Mouse (Mus musculus) heart, embryonic 11.5 days (tissue): Measurements from ENCODE around the gene Bsn. TPM values are rescaled to one million over a fixed set of nuclear protein-coding genes. Genes with fewer than 3 reads are reported as not detected.
A peak's percentile ranks its signal among the peaks of the same experiment; 100 is the strongest.

Experiments
- ATAC-seq: fragments of 200-750 bp; cut with Nextera tagmentation; replicated peaks from 2 replicates; pipeline ENCODE4 v1.8.0; 2017; ENCODE audit warnings: moderate library complexity; ENCODE audit not compliant: insufficient number of reproducible peaks, low FRiP score, low TSS enrichment
- H3K27ac ChIP-seq: fragments of 300-500 bp; sonication (generic); 2 replicates; pipeline ENCODE4 v1.5.1; 2014; ENCODE audit warnings: mild to moderate bottlenecking, low read depth, low read length
- H3K27me3 ChIP-seq: fragments of 300-500 bp; sonication (generic); 2 replicates; pipeline ENCODE4 v1.6.1; 2014; ENCODE audit warnings: mild to moderate bottlenecking, low read length, mixed read lengths; ENCODE audit not compliant: control insufficient read depth, insufficient read depth
- H3K36me3 ChIP-seq: fragments of 300-500 bp; sonication (generic); 2 replicates; pipeline ENCODE4 v1.6.1; 2014; ENCODE audit warnings: mild to moderate bottlenecking, low read length, moderate library complexity, mixed read lengths; ENCODE audit not compliant: control insufficient read depth, insufficient read depth
- H3K4me1 ChIP-seq: fragments of 300-500 bp; sonication (generic); 2 replicates; pipeline ENCODE4 v1.6.1; 2014; ENCODE audit warnings: low read length; ENCODE audit not compliant: control insufficient read depth, insufficient read depth
- H3K4me2 ChIP-seq: fragments of 300-500 bp; sonication (generic); 2 replicates; pipeline ENCODE4 v1.6.1; 2014; ENCODE audit warnings: mild to moderate bottlenecking, moderate library complexity
- H3K4me3 ChIP-seq: fragments of 300-500 bp; sonication (generic); 2 replicates; pipeline ENCODE4 v1.5.1; 2014; ENCODE audit warnings: low read depth, low read length
- H3K9ac ChIP-seq: fragments of 300-500 bp; sonication (generic); 2 replicates; pipeline ENCODE4 v1.6.1; 2014; ENCODE audit warnings: mild to moderate bottlenecking, low read depth, low read length, moderate library complexity
- H3K9me3 ChIP-seq: fragments of 300-500 bp; sonication (generic); replicated peaks from 2 replicates; pipeline ENCODE4 v1.6.1; 2016; ENCODE audit warnings: low read length; ENCODE audit not compliant: control insufficient read depth
- WGBS: fragments of 180-500 bp; shearing (Covaris S2); extraction: QIAGEN DNeasy Blood & Tissue Kit; methylation state at CpG from one replicate; pipeline ENCODE4 v1.1.7; 2014; ENCODE audit not compliant: insufficient replicate concordance; 5-methylcytosine and 5-hydroxymethylcytosine counted together
- polyA plus RNA-seq: library from polyadenylated mRNA; unstranded; fragments of >200 nt; fragmentation: Nextera tagmentation; extraction: Ambion mirVana; gene quantifications from 2 replicates; pipeline ENCODE4 v1.2.1, GENCODE M21; 2014

The Bsn gene
- polyA plus RNA-seq, 1 experiment from 2014 or later: 0.77 TPM

- Histone ChIP-seq H3K36me3 (no peaks in the 10 kb centered on the region), H3K4me2 (peak overlapping the region; percentile 80), H3K4me3 (peak overlapping the region; percentile 38), H3K9ac (peak overlapping the region; percentile 12; the same call in 1 of the 2 replicates), H3K27me3 (peaks cover 28% of the 10 kb centered on the region), H3K4me1 (peaks cover 26% of the 10 kb centered on the region), H3K27ac (peak overlapping the region; percentile 4; the same call in 1 of the 2 replicates), H3K9me3 (no peaks in the 10 kb centered on the region)
- ATAC-seq: no peak
- 72% methylated on average over 16 of the region's 16 CpGs for WGBS
These were observed 80.0 kb downstream of the Bsn start for GRCm38 (mm10) chr9:108110160-108110559.

GRCm38 (mm10) chr9:108107867-108108266 lies 82.3 kb downstream of the Bsn start:
- Histone ChIP-seq H3K4me3 (no peak overlapping the region), H3K27ac (no peak overlapping the region), H3K9ac (no peak overlapping the region), H3K36me3 (no peaks in the 10 kb centered on the region), H3K4me1 (peaks cover 32% of the 10 kb centered on the region), H3K27me3 (peaks cover 13% of the 10 kb centered on the region), H3K9me3 (no peaks in the 10 kb centered on the region), H3K4me2 (no peak overlapping the region)
- 91% methylated on average over 16 of the region's 16 CpGs for WGBS
- ATAC-seq: no peak

- no peak for ATAC-seq
- Histone ChIP-seq H3K4me3 (no peak overlapping the region), H3K36me3 (no peaks in the 10 kb centered on the region), H3K9me3 (no peaks in the 10 kb centered on the region), H3K27ac (no peak overlapping the region), H3K9ac (no peak overlapping the region), H3K4me1 (peaks cover 26% of the 10 kb centered on the region), H3K4me2 (no peak overlapping the region), H3K27me3 (peaks cover 9% of the 10 kb centered on the region)
- WGBS: 81% methylated on average over 23 of the region's 23 CpGs
These were observed 84.1 kb downstream of the Bsn start for GRCm38 (mm10) chr9:108106090-108106489.

GRCm38 (mm10) chr9:108105549-108105863 lies 84.7 kb downstream of the Bsn start:
- Histone ChIP-seq H3K36me3 (no peaks in the 10 kb centered on the region), H3K4me3 (no peak overlapping the region), H3K4me2 (no peak overlapping the region), H3K9ac (no peak overlapping the region), H3K9me3 (no peaks in the 10 kb centered on the region), H3K27me3 (peaks cover 4% of the 10 kb centered on the region; the same call in 1 of the 2 replicates), H3K27ac (no peak overlapping the region), H3K4me1 (peaks cover 20% of the 10 kb centered on the region)
- no peak for ATAC-seq
- 81% methylated on average over 12 of the region's 12 CpGs for WGBS

GRCm38 (mm10) chr9:108104766-108105548 lies 85.2 kb downstream of the Bsn start:
- Histone ChIP-seq H3K4me3 (0 out of 2 replicates have a peak overlapping the region, but pooled peaks have one; percentile 10), H3K9ac (peak overlapping the region; percentile 2; the same call in 1 of the 2 replicates), H3K27ac (no peak overlapping the region)

GRCm38 (mm10) chr9:108099619-108100018 lies 90.6 kb downstream of the Bsn start:
- H3K4me3 ChIP-seq: no peak overlapping the region
- no peak overlapping the region for H3K9ac ChIP-seq
- no peaks in the 10 kb centered on the region for H3K27me3 ChIP-seq
- H3K9me3 ChIP-seq: no peaks in the 10 kb centered on the region
- H3K4me2 ChIP-seq: no peak overlapping the region
- ATAC-seq: no peak
- no peaks in the 10 kb centered on the region for H3K36me3 ChIP-seq
- peaks cover 20% of the 10 kb centered on the region for H3K4me1 ChIP-seq
- no peak overlapping the region for H3K27ac ChIP-seq
- WGBS: 81% methylated on average over 8 of the region's 8 CpGs

More at GRCm38 (mm10) chr9:108104766-108105548, 85.2 kb downstream of the Bsn start:
- H3K4me2 ChIP-seq: peak overlapping the region; percentile 14
- no peaks in the 10 kb centered on the region for H3K36me3 ChIP-seq
- H3K27me3 ChIP-seq: peaks cover 3% of the 10 kb centered on the region; the same call in 1 of the 2 replicates
- no peaks in the 10 kb centered on the region for H3K9me3 ChIP-seq
- 40% methylated on average over 31 of the region's 31 CpGs for WGBS
- no peak for ATAC-seq
- peaks cover 15% of the 10 kb centered on the region for H3K4me1 ChIP-seq

GRCm38 (mm10) chr9:108095949-108096712 lies 94.1 kb downstream of the Bsn start:
- WGBS: 64% methylated on average over 10 of the region's 10 CpGs
- H3K4me3 ChIP-seq: peak overlapping the region; percentile 91

GRCm38 (mm10) chr9:108095518-108095917 lies 94.7 kb downstream of the Bsn start:
- Histone ChIP-seq H3K36me3 (peaks cover 9% of the 10 kb centered on the region), H3K9ac (peak overlapping the region; percentile 91), H3K27ac (peak overlapping the region; percentile 68), H3K27me3 (no peaks in the 10 kb centered on the region), H3K4me1 (peaks cover 24% of the 10 kb centered on the region; the same call in 1 of the 2 replicates), H3K4me2 (peak overlapping the region; percentile 96), H3K4me3 (peak overlapping the region; percentile 91), H3K9me3 (no peaks in the 10 kb centered on the region)
- ATAC-seq: no peak
- WGBS: 16% methylated on average over 3 of the region's 3 CpGs

More at GRCm38 (mm10) chr9:108095949-108096712, 94.1 kb downstream of the Bsn start:
- peaks cover 24% of the 10 kb centered on the region; the same call in 1 of the 2 replicates for H3K4me1 ChIP-seq
- H3K27me3 ChIP-seq: no peaks in the 10 kb centered on the region
- ATAC-seq: no peak
- H3K4me2 ChIP-seq: peak overlapping the region; percentile 96
- H3K9ac ChIP-seq: peak overlapping the region; percentile 68; the same call in 1 of the 2 replicates
- H3K9me3 ChIP-seq: no peaks in the 10 kb centered on the region
- H3K36me3 ChIP-seq: peaks cover 6% of the 10 kb centered on the region
- peak overlapping the region; percentile 62 for H3K27ac ChIP-seq
